Mouse (Mus musculus) limb, embryonic 12.5 days (tissue): ENCODE results near the gene Afmid. TPM values are rescaled to one million over a fixed set of nuclear protein-coding genes. Genes with fewer than 3 reads are reported as not detected.
"Not testable (repeated sequence)": the region's sequence is repeated elsewhere in the genome, so short reads cannot be mapped to it uniquely, and the experiment has no call there.

Experiments
- ATAC-seq: fragments of 200-750 bp; cut with Nextera tagmentation; 2 replicates; pipeline ENCODE4 v1.8.0; 2017; ENCODE audit warnings: low read depth, moderate TSS enrichment; ENCODE audit not compliant: insufficient number of reproducible peaks, insufficient read depth, low FRiP score, low TSS enrichment
- H3K27ac ChIP-seq: fragments of 300-500 bp; sonication (generic); 2 replicates; pipeline ENCODE4 v1.5.1; 2016; ENCODE audit warnings: mild to moderate bottlenecking, moderate library complexity
- H3K27me3 ChIP-seq: fragments of 300-500 bp; sonication (generic); 2 replicates; pipeline ENCODE4 v1.6.1; 2016; ENCODE audit warnings: mild to moderate bottlenecking, moderate library complexity
- H3K36me3 ChIP-seq: fragments of 300-500 bp; sonication (generic); 2 replicates; pipeline ENCODE4 v1.6.1; 2016; ENCODE audit warnings: mild to moderate bottlenecking, moderate library complexity
- H3K4me1 ChIP-seq: fragments of 300-500 bp; sonication (generic); replicated peaks from 2 replicates; pipeline ENCODE4 v1.6.1; 2016
- H3K4me2 ChIP-seq: fragments of 300-500 bp; sonication (generic); 2 replicates; pipeline ENCODE4 v1.6.1; 2016; ENCODE audit warnings: mild to moderate bottlenecking, moderate library complexity
- H3K4me3 ChIP-seq: fragments of 300-500 bp; sonication (generic); replicated peaks from 2 replicates; pipeline ENCODE4 v1.5.1; 2016; ENCODE audit warnings: mild to moderate bottlenecking
- H3K9ac ChIP-seq: fragments of 300-500 bp; sonication (generic); replicated peaks from 2 replicates; pipeline ENCODE4 v1.6.1; 2016; ENCODE audit warnings: mild to moderate bottlenecking, moderate library complexity
- H3K9me3 ChIP-seq: fragments of 300-500 bp; sonication (generic); 2 replicates; pipeline ENCODE4 v1.6.1; 2016; ENCODE audit warnings: mild to moderate bottlenecking, moderate library complexity
- WGBS: fragments of 180-500 bp; shearing (Covaris S2); methylation state at CpG from one replicate; pipeline ENCODE4 v1.1.7; 2016; 5-methylcytosine and 5-hydroxymethylcytosine counted together
- polyA plus RNA-seq: library from polyadenylated mRNA; unstranded; fragments of >200 nt; fragmentation: Nextera tagmentation; extraction: Ambion mirVana; gene quantifications from 2 replicates; pipeline ENCODE4 v1.2.1, GENCODE M21; 2016

The Afmid gene
- polyA plus RNA-seq, 1 experiment from 2014 or later: 4.2 TPM

- Histone ChIP-seq H3K9ac (peak overlapping the region; percentile 37; the same call in 1 of the 2 replicates), H3K4me1 (peaks cover 52% of the 10 kb centered on the region), H3K4me2 (peak overlapping the region; percentile 64), H3K27me3 (peaks cover 32% of the 10 kb centered on the region), H3K4me3 (peak overlapping the region; percentile 35), H3K36me3 (peaks cover 6% of the 10 kb centered on the region), H3K27ac (no peak overlapping the region), H3K9me3 (no peaks in the 10 kb centered on the region)
- WGBS: 50% methylated on average over 9 of the region's 9 CpGs
- no peak for ATAC-seq
Measured at GRCm38 (mm10) chr11:117782705-117783034, 43.1 kb upstream of the Afmid start.

- Histone ChIP-seq H3K4me1 (peaks cover 51% of the 10 kb centered on the region), H3K9ac (peak overlapping the region; percentile 37; the same call in 1 of the 2 replicates), H3K27ac (no peak overlapping the region), H3K4me2 (peak overlapping the region; percentile 64), H3K9me3 (no peaks in the 10 kb centered on the region), H3K36me3 (peaks cover 2% of the 10 kb centered on the region; the same call in 1 of the 2 replicates), H3K4me3 (peak overlapping the region; percentile 35), H3K27me3 (peaks cover 32% of the 10 kb centered on the region)
- no peak for ATAC-seq
- 6% methylated on average over 31 of the region's 31 CpGs for WGBS
Measured at GRCm38 (mm10) chr11:117783089-117783488, 42.6 kb upstream of the Afmid start.

DNA sequence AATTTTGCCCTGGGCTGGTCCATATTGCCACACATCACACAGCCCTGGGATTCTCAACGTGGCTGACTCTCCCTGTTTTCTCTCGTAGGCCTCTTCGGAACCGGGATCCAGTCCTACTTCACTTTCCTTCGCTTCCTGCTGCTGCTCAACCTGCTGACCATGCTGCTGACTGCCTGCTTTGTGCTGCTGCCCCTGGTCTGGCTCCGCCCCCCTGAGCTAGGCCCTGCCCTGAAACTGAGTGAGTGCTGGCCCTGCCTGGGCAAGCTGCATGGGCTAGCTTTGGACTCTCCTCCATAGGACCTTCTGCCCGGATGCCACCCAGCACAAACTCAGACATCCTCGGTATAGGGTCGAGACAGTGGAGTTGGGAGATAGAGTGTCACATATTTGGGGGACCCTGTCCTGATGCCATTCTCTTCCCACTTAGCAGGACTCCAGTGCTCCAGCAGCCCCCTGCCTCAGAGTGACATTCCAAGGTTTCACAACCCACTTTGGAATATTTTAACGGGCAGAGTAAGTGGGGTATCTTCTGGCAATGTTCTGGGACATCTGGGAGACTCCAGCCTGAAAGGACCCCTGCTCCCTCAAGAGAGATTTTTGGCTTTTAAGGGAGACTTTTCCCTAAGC lies 41.9 kb upstream of the Afmid start:
- peaks cover 44% of the 10 kb centered on the region for H3K4me1 ChIP-seq
- H3K27me3 ChIP-seq: peaks cover 32% of the 10 kb centered on the region
- peak overlapping the region; percentile 37; the same call in 1 of the 2 replicates for H3K9ac ChIP-seq

DNA sequence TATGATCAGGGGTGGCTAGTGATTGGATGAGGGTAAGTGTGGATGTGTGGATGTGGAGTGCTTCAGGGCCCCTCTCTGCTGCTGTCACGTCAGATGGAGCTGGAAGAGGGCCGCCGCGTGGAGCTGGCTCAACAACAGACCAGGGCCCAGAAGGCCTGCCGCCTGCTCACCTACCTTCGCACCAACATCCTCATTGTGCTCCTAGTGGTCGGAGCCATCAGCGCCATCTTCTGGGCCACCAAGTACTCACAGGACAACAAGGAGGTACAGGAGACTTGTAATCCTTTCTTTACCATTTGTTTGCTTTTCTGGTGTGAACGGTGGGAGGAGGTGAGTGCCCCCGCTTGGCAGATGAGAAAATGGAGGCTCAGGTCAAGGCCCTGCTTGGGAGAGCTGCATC lies 39.4 kb upstream of the Afmid start:
- H3K4me2 ChIP-seq: no peak overlapping the region
- 6% methylated on average over 10 of the region's 10 CpGs for WGBS
- ATAC-seq: no peak
- no peaks in the 10 kb centered on the region for H3K36me3 ChIP-seq
- H3K4me1 ChIP-seq: peaks cover 34% of the 10 kb centered on the region
- H3K27me3 ChIP-seq: peaks cover 37% of the 10 kb centered on the region
- H3K4me3 ChIP-seq: no peak overlapping the region
- no peak overlapping the region for H3K9ac ChIP-seq
- no peak overlapping the region for H3K27ac ChIP-seq
- H3K9me3 ChIP-seq: no peaks in the 10 kb centered on the region

More for the DNA sequence above, 41.9 kb upstream of the Afmid start:
- H3K4me2 ChIP-seq: peak overlapping the region; percentile 64
- WGBS: 42% methylated on average over 10 of the region's 10 CpGs
- no peaks in the 10 kb centered on the region for H3K36me3 ChIP-seq
- H3K4me3 ChIP-seq: peak overlapping the region; percentile 35
- H3K27ac ChIP-seq: no peak overlapping the region
- no peak for ATAC-seq
- no peaks in the 10 kb centered on the region for H3K9me3 ChIP-seq

GRCm38 (mm10) chr11:117788481-117788880 lies 37.2 kb upstream of the Afmid start:
- Histone ChIP-seq H3K4me1 (peaks cover 25% of the 10 kb centered on the region), H3K27me3 (peaks cover 21% of the 10 kb centered on the region)
- H3K4me2 ChIP-seq, H3K27ac ChIP-seq, ATAC-seq, H3K9ac ChIP-seq, H3K4me3 ChIP-seq, H3K36me3 ChIP-seq, H3K9me3 ChIP-seq: not testable (repeated sequence)
- WGBS: 89% methylated on average over 7 of the region's 7 CpGs

DNA sequence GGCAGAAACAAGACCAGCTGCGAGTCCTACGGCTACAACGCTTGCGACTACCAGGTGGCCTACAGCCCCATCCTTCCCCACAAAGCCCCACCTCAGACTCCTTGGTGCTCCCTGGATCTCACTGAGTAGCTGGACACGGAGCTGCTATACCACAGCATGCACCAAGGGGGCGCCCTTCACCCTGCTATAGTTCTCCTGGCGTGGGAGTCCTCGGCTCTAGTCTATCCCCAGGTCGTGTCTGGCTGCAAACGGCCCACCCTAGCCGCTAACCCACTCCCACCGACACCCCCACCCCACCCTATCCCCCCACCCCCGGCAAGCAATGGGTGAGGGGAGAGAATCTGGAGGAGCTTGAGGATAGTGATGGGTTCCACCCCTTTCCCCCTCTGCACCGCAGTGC lies 35.4 kb upstream of the Afmid start:
- no peak for ATAC-seq
- Histone ChIP-seq H3K27me3 (peaks cover 10% of the 10 kb centered on the region), H3K4me1 (peaks cover 26% of the 10 kb centered on the region), H3K9ac (no peak overlapping the region), H3K4me2 (peak overlapping the region; percentile 40), H3K27ac (no peak overlapping the region), H3K9me3 (no peaks in the 10 kb centered on the region), H3K4me3 (no peak overlapping the region; the same call in 1 of the 2 replicates), H3K36me3 (no peaks in the 10 kb centered on the region)
- 6% methylated on average over 14 of the region's 14 CpGs for WGBS

DNA sequence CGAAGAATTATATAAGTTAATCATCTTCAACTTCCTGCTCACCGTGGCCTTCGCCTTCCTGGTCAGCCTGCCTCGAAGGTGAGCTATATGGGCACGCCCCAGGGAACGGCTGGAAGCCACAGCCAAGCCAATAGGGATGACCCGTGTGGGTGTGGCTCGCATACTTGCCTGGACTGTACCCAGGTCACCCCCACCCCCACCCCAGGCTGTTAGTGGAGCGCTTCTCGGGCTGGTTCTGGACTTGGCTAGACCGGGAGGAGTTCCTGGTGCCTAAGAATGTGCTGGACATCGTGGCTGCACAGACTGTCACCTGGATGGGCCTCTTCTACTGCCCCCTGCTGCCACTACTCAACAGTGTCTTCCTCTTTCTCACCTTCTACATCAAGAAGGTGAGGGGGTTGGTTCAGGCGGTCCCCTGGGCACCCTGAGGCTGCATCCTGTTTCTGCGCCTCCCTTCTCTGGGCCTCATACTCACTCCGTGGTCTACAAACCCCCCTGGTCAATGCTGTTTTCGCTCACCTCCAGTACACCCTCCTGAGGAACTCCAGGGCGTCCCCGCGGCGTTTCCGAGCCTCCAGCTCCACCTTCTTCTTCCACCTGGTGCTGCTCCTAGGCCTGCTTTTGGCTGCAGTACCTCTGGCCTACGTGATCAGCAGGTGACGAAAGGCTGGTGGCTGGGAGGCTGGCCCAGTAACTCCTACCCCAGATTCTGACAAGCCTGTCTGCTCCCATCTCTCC lies 34.9 kb upstream of the Afmid start:
- Histone ChIP-seq H3K27me3 (peaks cover 10% of the 10 kb centered on the region), H3K4me3 (no peak overlapping the region; the same call in 1 of the 2 replicates), H3K36me3 (no peaks in the 10 kb centered on the region), H3K4me2 (peak overlapping the region; percentile 40), H3K9me3 (no peaks in the 10 kb centered on the region), H3K9ac (no peak overlapping the region), H3K4me1 (peaks cover 26% of the 10 kb centered on the region), H3K27ac (0 out of 2 replicates have a peak overlapping the region, but pooled peaks have one; percentile 5)
- no peak for ATAC-seq
- 25% methylated on average over 23 of the region's 23 CpGs for WGBS

DNA sequence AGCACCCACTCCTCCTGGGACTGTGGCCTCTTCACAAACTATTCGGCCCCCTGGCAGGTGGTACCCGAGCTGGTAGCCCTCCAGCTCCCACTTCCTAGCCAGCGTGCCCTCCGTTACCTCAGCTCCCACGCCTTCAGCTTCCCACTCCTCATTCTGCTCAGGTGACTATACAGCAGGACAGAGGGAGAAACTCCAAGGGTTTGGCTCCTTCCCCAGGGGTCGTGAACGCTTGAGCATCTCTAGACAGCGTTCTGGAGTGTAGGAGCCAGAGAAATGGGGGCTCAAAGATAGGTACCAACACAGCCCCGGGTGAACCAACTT lies 34.3 kb upstream of the Afmid start:
- WGBS: 88% methylated on average over 9 of the region's 9 CpGs
- Histone ChIP-seq H3K27ac (0 out of 2 replicates have a peak overlapping the region, but pooled peaks have one; percentile 5), H3K27me3 (peaks cover 10% of the 10 kb centered on the region), H3K36me3 (no peaks in the 10 kb centered on the region), H3K4me1 (peaks cover 26% of the 10 kb centered on the region), H3K4me2 (0 out of 2 replicates have a peak overlapping the region, but pooled peaks have one; percentile 40), H3K9ac (no peak overlapping the region), H3K9me3 (no peaks in the 10 kb centered on the region), H3K4me3 (no peak overlapping the region)
- ATAC-seq: no peak

DNA sequence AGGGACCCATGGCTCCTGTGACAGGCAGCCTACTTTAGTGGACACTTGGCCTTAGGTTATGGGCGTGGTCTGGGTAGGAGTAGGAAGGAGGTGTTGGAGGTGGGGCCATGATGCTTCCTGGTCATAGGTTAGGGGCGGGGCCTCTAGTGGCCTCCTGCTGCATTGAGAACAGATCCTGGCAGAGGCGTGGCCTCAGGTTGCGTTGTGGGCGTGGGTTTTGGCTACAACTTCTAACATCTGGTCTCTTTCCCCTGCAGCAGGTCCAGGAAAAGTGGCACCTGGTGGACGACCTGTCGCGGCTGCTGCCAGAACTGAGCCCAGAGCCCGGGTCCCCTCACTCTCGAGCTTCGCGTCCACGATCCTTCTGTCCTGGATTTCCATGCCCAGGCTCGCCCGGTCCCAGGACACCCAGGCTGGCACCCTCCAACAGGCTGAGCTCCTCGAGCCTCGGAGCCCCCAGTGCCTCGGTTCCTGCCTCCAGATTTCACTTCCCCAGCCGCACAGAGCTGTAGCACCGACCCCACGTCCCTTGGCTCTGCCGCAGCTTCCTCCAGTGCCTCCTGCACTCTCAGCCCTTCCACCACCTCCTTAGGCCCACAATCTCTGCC lies 33.3 kb upstream of the Afmid start:
- Histone ChIP-seq H3K27me3 (peaks cover 10% of the 10 kb centered on the region), H3K9ac (peak overlapping the region; percentile 53), H3K9me3 (no peaks in the 10 kb centered on the region), H3K4me2 (peak overlapping the region; percentile 55), H3K36me3 (no peaks in the 10 kb centered on the region), H3K4me1 (peaks cover 26% of the 10 kb centered on the region), H3K4me3 (peak overlapping the region; percentile 23), H3K27ac (no peak overlapping the region)
- 6% methylated on average over 22 of the region's 22 CpGs for WGBS
- no peak for ATAC-seq

DNA sequence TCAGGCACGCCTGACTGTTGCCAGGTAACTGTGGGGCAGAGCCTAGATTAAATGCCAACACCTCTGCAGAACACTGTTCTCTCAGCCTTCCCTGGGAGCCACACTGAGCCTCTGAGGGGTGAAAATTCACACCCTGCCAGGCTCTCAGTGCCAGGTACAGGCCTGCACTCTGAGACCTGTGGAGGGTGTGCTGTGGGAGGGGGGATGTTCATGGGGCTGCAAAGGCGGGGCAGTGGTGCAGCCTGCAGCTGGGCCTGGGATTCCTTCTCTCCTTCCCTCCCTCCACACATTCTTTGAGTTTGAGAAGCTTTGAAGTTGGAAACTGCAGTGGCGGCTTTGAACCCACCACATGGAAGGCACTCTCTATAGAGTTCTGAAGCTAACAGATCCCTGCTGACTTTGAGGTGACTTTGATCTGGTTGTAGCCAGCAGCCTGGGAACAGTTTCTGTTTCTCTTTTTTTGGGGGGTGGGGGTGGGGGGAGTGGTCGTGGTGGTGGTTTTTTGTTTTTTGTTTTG lies 31.6 kb upstream of the Afmid start:
- Histone ChIP-seq H3K36me3 (no peaks in the 10 kb centered on the region), H3K9me3 (no peaks in the 10 kb centered on the region), H3K27ac (no peak overlapping the region), H3K4me1 (peaks cover 35% of the 10 kb centered on the region), H3K4me2 (no peak overlapping the region), H3K27me3 (peaks cover 14% of the 10 kb centered on the region), H3K4me3 (no peak overlapping the region), H3K9ac (no peak overlapping the region)
- WGBS: 33% methylated on average over 4 of the region's 4 CpGs
- ATAC-seq: no peak

GRCm38 (mm10) chr11:117796954-117797353 lies 28.8 kb upstream of the Afmid start:
- no peak overlapping the region for H3K4me2 ChIP-seq
- peaks cover 23% of the 10 kb centered on the region for H3K4me1 ChIP-seq
- no peaks in the 10 kb centered on the region for H3K36me3 ChIP-seq
- H3K27ac ChIP-seq: no peak overlapping the region
- no peak for ATAC-seq
- peaks cover 6% of the 10 kb centered on the region for H3K27me3 ChIP-seq
- 33% methylated on average over 5 of the region's 5 CpGs for WGBS
- no peak overlapping the region for H3K4me3 ChIP-seq
- H3K9me3 ChIP-seq: no peaks in the 10 kb centered on the region
- no peak overlapping the region for H3K9ac ChIP-seq
